Mouse (Mus musculus) heart, embryonic 11.5 days (tissue): ENCODE data around the gene Defb23. TPM values are rescaled to one million over a fixed set of nuclear protein-coding genes. Genes with fewer than 3 reads are reported as not detected.

Source experiments
- ATAC-seq: fragments of 200-750 bp; cut with Nextera tagmentation; replicated peaks from 2 replicates; pipeline ENCODE4 v1.8.0; 2017; ENCODE audit warnings: moderate library complexity; ENCODE audit not compliant: insufficient number of reproducible peaks, low FRiP score, low TSS enrichment
- H3K27ac ChIP-seq: fragments of 300-500 bp; sonication (generic); 2 replicates; pipeline ENCODE4 v1.5.1; 2014; ENCODE audit warnings: mild to moderate bottlenecking, low read depth, low read length
- H3K27me3 ChIP-seq: fragments of 300-500 bp; sonication (generic); 2 replicates; pipeline ENCODE4 v1.6.1; 2014; ENCODE audit warnings: mild to moderate bottlenecking, low read length, mixed read lengths; ENCODE audit not compliant: control insufficient read depth, insufficient read depth
- H3K36me3 ChIP-seq: fragments of 300-500 bp; sonication (generic); 2 replicates; pipeline ENCODE4 v1.6.1; 2014; ENCODE audit warnings: mild to moderate bottlenecking, low read length, moderate library complexity, mixed read lengths; ENCODE audit not compliant: control insufficient read depth, insufficient read depth
- H3K4me1 ChIP-seq: fragments of 300-500 bp; sonication (generic); 2 replicates; pipeline ENCODE4 v1.6.1; 2014; ENCODE audit warnings: low read length; ENCODE audit not compliant: control insufficient read depth, insufficient read depth
- H3K4me2 ChIP-seq: fragments of 300-500 bp; sonication (generic); 2 replicates; pipeline ENCODE4 v1.6.1; 2014; ENCODE audit warnings: mild to moderate bottlenecking, moderate library complexity
- H3K4me3 ChIP-seq: fragments of 300-500 bp; sonication (generic); 2 replicates; pipeline ENCODE4 v1.5.1; 2014; ENCODE audit warnings: low read depth, low read length
- H3K9ac ChIP-seq: fragments of 300-500 bp; sonication (generic); 2 replicates; pipeline ENCODE4 v1.6.1; 2014; ENCODE audit warnings: mild to moderate bottlenecking, low read depth, low read length, moderate library complexity
- H3K9me3 ChIP-seq: fragments of 300-500 bp; sonication (generic); replicated peaks from 2 replicates; pipeline ENCODE4 v1.6.1; 2016; ENCODE audit warnings: low read length; ENCODE audit not compliant: control insufficient read depth
- WGBS: fragments of 180-500 bp; shearing (Covaris S2); extraction: QIAGEN DNeasy Blood & Tissue Kit; methylation state at CpG from one replicate; pipeline ENCODE4 v1.1.7; 2014; ENCODE audit not compliant: insufficient replicate concordance; 5-methylcytosine and 5-hydroxymethylcytosine counted together
- polyA plus RNA-seq: library from polyadenylated mRNA; unstranded; fragments of >200 nt; fragmentation: Nextera tagmentation; extraction: Ambion mirVana; gene quantifications from 2 replicates; pipeline ENCODE4 v1.2.1, GENCODE M21; 2014

Gene Defb23
- polyA plus RNA-seq, 1 experiment from 2014 or later = not detected

DNA sequence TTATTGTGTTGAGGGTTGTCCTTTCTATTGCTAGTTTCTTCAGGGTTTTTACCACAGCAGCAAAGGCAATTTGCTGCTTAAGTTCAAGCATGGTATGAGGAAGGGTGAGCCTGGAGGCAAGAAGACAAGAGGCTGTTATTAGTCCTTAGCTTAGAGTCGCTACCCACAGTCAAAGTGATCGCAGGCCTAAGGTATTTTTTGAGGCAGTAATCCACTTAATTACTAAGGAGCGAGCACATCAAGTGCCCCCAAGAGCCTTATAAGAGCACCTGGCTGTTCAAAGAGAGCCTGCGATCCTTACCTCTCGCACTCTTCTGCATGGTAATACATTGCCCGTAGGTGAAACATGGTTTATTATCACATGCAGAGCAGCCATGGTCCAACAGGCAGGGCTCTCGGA is 17.3 kb upstream of the Defb23 start:
- Histone ChIP-seq H3K36me3 (no peaks in the 10 kb centered on the region), H3K4me2 (no peak overlapping the region), H3K4me1 (no peaks in the 10 kb centered on the region), H3K27ac (no peak overlapping the region), H3K9ac (no peak overlapping the region), H3K27me3 (no peaks in the 10 kb centered on the region), H3K9me3 (no peaks in the 10 kb centered on the region), H3K4me3 (no peak overlapping the region)
- no peak for ATAC-seq
- 82% methylated on average over 7 of the region's 7 CpGs for WGBS

DNA sequence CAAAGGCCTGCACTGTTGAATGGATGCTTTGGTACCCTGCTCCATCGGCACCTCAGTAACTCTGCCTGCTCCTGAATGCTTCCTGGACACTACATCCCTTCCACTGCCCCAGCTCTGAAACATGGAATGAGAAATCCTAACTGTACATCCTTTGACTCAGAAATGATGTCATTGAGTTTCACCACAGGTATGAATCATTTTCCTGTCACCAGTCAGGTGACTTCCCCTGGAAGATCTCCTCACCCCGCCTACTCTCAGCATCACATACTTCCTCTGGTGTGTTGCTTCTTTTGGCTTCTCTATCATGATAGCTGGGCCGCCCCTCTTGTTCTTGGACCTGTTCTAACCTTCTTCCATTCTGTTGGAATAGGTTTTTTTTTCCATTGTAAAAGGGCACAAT is 16.5 kb upstream of the Defb23 start:
- Histone ChIP-seq H3K4me2 (no peak overlapping the region), H3K36me3 (no peaks in the 10 kb centered on the region), H3K4me3 (no peak overlapping the region), H3K4me1 (no peaks in the 10 kb centered on the region), H3K27ac (no peak overlapping the region), H3K27me3 (no peaks in the 10 kb centered on the region), H3K9me3 (no peaks in the 10 kb centered on the region), H3K9ac (no peak overlapping the region)
- WGBS = 80% methylated on average over 3 of the region's 3 CpGs
- ATAC-seq = no peak

- no peak for ATAC-seq
- no peaks in the 10 kb centered on the region for H3K27me3 ChIP-seq
- H3K36me3 ChIP-seq = no peaks in the 10 kb centered on the region
- no peaks in the 10 kb centered on the region for H3K9me3 ChIP-seq
- 58% methylated on average over 2 of the region's 2 CpGs for WGBS
- H3K4me1 ChIP-seq = no peaks in the 10 kb centered on the region
- H3K4me3 ChIP-seq = no peak within 1 kb of the TSS
- no peak within 1 kb of the TSS for H3K9ac ChIP-seq
- H3K27ac ChIP-seq = no peak within 1 kb of the TSS
- no peak within 1 kb of the TSS for H3K4me2 ChIP-seq
These were observed 12.3 kb upstream of the Defb23 start, which contains the start of gene Defb20 for GRCm38 (mm10) chr2:152476763-152477162. Defb20 (plus strand) TSS chr2:152477063.

- Histone ChIP-seq H3K4me3 (no peak overlapping the region), H3K27me3 (no peaks in the 10 kb centered on the region), H3K36me3 (no peaks in the 10 kb centered on the region), H3K4me1 (no peaks in the 10 kb centered on the region), H3K27ac (no peak overlapping the region), H3K9me3 (no peaks in the 10 kb centered on the region), H3K9ac (no peak overlapping the region), H3K4me2 (no peak overlapping the region)
- 21% methylated on average over 3 of the region's 3 CpGs for WGBS
- ATAC-seq = no peak
These were observed 8.0 kb upstream of the Defb23 start for GRCm38 (mm10) chr2:152472434-152472833.

DNA sequence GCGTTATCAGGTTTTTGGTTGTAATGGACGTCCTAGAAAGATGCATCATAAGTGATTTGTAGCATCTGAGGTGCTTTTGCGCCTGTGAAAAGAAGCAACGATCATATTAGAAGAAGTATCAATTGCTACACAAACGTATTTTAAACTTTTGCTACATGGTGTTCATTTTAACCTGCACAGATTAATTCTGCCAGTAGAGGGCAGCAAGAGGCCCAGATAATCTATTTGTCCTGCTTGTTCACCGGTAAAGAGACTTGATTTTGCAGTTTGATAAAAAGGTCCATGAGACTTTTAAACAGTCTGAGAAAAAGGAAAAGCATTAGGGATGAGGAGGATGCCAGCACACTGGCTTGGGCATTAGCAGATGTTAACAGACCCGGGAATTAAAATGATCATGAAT is 6.6 kb upstream of the Defb23 start:
- no peak for ATAC-seq
- Histone ChIP-seq H3K4me1 (no peaks in the 10 kb centered on the region), H3K9ac (no peak overlapping the region), H3K4me3 (no peak overlapping the region), H3K27me3 (no peaks in the 10 kb centered on the region), H3K4me2 (no peak overlapping the region), H3K9me3 (no peaks in the 10 kb centered on the region), H3K27ac (no peak overlapping the region), H3K36me3 (no peaks in the 10 kb centered on the region)
- 30% methylated on average over 7 of the region's 7 CpGs for WGBS

DNA sequence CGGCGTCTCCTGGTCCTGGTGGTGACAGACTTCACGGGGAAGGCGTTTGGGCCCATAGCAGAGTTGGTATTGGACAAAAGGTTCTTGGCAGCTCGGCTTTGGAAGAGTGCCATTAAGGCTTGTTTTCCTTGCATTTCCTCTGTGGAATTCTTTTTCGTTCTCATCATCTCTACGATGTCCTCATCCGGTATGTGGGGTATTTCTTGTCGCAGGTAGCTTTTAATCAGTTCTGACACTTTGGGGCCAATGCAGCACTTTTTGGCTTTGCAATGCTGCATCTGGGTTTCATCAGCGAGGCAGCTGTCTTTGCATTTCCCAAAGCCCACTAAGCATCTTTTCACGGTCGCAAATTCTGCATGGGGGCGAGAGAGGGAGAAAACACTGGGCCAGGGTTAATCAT is 5.2 kb downstream of the Defb23 start:
- no peak for ATAC-seq
- WGBS = 51% methylated on average over 13 of the region's 13 CpGs
- no peaks in the 10 kb centered on the region for H3K4me1 ChIP-seq
- no peaks in the 10 kb centered on the region for H3K36me3 ChIP-seq
- H3K9me3 ChIP-seq = no peaks in the 10 kb centered on the region
- H3K4me3 ChIP-seq = no peak overlapping the region
- no peak overlapping the region for H3K27ac ChIP-seq
- no peak overlapping the region for H3K4me2 ChIP-seq
- H3K27me3 ChIP-seq = peaks cover 3% of the 10 kb centered on the region; the same call in 1 of the 2 replicates
- H3K9ac ChIP-seq = no peak overlapping the region

GRCm38 (mm10) chr2:152452101-152452781 is 12.2 kb downstream of the Defb23 start:
- no peak for ATAC-seq

DNA sequence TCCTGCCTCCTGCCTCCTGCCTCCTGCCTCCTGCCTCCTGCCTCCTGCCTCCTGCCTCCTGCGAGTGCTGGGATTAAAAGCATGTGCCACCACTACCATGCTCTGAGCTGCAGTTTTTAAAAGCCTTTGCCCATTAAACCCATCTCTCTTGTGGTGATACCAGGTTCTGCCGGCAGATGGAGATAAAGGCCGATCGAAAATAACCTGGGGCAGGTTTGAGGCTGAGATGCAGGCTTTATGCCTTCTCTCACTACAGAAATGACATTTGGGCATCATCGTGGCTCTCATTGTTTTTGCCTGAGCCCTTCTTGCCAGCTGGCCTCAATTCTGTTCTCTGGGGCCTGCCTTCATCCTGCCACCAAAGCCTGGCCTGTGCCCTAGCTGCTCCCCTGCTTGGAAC is 14.2 kb downstream of the Defb23 start:
- no peak for ATAC-seq
- WGBS = 4% methylated on average over 5 of the region's 5 CpGs
- Histone ChIP-seq H3K36me3 (no peaks in the 10 kb centered on the region), H3K9ac (no peak overlapping the region), H3K4me3 (no peak overlapping the region), H3K9me3 (no peaks in the 10 kb centered on the region), H3K4me1 (peaks cover 13% of the 10 kb centered on the region), H3K27ac (no peak overlapping the region), H3K4me2 (no peak overlapping the region), H3K27me3 (no peaks in the 10 kb centered on the region)

More at GRCm38 (mm10) chr2:152452101-152452781, 12.2 kb downstream of the Defb23 start:
- 71% methylated on average over 4 of the region's 4 CpGs for WGBS
- H3K4me3 ChIP-seq = no peak overlapping the region
- H3K36me3 ChIP-seq = no peaks in the 10 kb centered on the region
- no peak overlapping the region for H3K27ac ChIP-seq
- H3K9me3 ChIP-seq = no peaks in the 10 kb centered on the region
- H3K27me3 ChIP-seq = no peaks in the 10 kb centered on the region
- H3K9ac ChIP-seq = no peak overlapping the region
- H3K4me1 ChIP-seq = peaks cover 7% of the 10 kb centered on the region
- H3K4me2 ChIP-seq = no peak overlapping the region

DNA sequence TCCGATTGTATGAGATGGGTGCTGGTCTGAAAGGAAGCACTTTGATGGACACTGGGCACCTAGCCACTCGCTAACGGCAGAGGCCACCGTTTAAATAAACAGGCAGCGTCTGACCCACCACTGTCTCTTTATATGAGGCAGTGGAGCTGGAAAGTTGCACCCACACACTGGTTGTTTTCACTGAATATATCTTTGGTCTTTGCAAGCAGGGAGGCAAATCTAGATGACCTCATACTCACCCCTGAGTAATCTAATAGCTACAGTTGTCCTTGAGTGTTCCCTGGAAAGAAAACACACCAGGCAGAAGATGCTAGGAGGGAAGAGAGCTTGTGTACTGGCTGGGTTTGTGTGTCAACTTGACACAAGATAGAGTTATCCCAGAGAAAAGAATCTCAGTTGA is 17.0 kb downstream of the Defb23 start:
- Histone ChIP-seq H3K9ac (no peak overlapping the region), H3K9me3 (no peaks in the 10 kb centered on the region), H3K4me1 (peaks cover 13% of the 10 kb centered on the region), H3K4me3 (no peak overlapping the region), H3K27me3 (no peaks in the 10 kb centered on the region), H3K4me2 (no peak overlapping the region), H3K27ac (no peak overlapping the region), H3K36me3 (no peaks in the 10 kb centered on the region)
- no peak for ATAC-seq
- WGBS = 32% methylated on average over 5 of the region's 5 CpGs
